Mouse (Mus musculus) frontal cortex, postnatal 36 days (tissue): ENCODE measurements around the gene Dgkb.
A peak's percentile ranks its signal among the peaks of the same experiment; 100 is the strongest.

ENCODE experiments used
- DNase-seq, 2 experiments: peaks; one replicate each; pipeline ENCODE4 v3.0.0; 2022; ENCODE audit warnings: low spot score in 2 of 2

The Dgkb gene

DNA sequence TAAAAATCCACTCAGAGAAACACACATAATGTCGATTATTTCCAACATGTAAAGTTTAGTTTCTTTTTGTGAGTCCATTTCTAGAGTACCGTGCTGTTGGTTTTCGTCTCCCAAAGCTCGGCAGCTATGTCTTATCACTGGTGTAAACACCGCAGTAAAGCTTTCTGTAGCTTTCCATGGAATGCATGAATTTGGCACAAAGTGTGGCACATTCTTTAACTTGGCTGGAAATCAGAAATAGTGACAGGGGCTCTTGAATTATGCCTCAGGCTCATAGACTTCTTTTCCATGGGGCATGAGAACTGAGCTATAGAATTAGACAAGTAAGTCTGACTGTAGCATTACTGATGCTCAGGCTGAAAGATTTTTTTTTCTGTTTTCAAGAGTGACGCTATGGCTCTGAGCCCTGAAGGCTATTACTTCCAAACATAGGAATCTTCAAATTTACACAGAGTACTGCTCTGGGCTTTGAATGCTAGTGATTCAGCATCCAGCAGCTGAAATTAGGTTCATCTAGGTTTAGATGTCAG lies 179.0 kb downstream of the Dgkb start:
- DNase-seq: no peak

- no peak for DNase-seq
These were observed 200.1 kb downstream of the Dgkb start for GRCm38 (mm10) chr12:38017674-38018073.

GRCm38 (mm10) chr12:38047256-38047655 lies 229.7 kb downstream of the Dgkb start:
- DNase-seq: no peak

- DNase-seq: no peak
These were observed 270.7 kb downstream of the Dgkb start for GRCm38 (mm10) chr12:38088224-38088623.

- no peak for DNase-seq
These were observed 294.4 kb downstream of the Dgkb start for GRCm38 (mm10) chr12:38111928-38112327.

DNA sequence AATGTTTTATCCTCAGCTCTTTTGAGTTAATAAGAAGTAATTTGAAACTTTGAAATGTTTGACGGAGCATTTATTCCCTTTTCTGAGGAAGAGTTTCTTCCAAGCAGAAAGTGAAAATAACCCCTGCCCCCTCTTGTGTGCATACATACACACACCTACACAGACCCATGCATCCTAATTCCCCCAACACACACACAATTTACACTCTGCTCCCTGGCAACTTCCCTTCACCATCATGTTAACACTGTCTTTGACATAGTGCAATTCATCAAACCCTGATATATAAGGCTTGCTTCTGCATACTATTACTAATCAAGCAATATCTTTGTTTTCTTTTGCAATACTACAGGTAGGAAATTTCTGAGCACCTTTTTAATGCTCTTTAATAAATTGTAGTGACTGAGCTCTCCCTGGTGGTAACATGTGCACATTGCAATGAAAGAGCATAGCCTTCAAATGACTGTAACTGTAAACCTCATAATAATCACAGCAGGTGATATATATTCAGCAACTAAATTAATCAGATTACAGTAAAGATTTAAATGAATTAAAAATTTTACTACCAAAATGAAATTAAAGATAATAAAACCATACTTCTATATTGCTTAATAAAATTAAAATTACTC lies 297.6 kb downstream of the Dgkb start:
- DNase-seq: peak in 1 of 2 experiments; percentile 24

- no peak for DNase-seq
These were observed 306.0 kb downstream of the Dgkb start for GRCm38 (mm10) chr12:38123524-38123923.

DNA sequence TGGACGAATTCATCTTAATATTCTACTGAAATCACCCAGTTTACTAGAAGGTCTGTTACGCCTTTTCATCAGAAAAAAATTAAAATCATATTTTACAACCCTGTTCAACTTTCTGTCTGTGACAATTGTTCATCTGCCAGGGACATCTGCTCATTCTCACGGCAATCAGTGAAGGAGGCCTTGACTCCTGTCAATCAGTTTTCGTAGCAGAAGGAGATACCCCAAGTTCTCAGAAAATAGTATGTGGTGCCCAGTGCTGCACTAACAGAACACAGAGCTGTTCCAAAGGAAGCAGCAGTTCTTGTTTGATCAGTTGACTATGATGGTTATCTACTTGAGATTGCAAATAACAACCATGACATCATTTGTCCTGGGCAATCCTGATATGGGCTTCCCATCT lies 307.8 kb downstream of the Dgkb start:
- DNase-seq: no peak

- DNase-seq: peak in 1 of 2 experiments; percentile 43
These were observed 312.8 kb downstream of the Dgkb start for GRCm38 (mm10) chr12:38130209-38130915.

GRCm38 (mm10) chr12:38136379-38136778 lies 318.9 kb downstream of the Dgkb start:
- no peak for DNase-seq

DNA sequence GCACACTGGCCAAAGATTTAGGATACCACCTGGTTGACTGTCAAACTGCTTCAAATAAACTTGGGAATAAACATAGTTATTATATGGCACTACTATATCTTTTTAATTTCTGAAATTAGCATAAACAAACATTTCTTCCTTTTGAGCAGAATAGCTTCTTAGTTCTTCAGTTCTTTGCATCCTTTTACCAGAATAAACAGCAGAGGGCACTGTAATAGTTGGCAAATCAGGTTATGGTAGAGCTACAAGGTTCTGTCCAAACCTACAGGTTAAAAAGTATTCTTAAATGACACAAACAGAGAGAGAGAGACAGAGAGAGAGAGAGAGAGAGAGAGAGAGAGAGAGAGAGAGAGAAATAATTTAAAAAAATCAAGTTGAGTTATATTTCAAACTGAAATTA lies 322.5 kb downstream of the Dgkb start:
- no peak for DNase-seq

GRCm38 (mm10) chr12:38232665-38233064 lies 415.1 kb downstream of the Dgkb start:
- DNase-seq: no peak

DNA sequence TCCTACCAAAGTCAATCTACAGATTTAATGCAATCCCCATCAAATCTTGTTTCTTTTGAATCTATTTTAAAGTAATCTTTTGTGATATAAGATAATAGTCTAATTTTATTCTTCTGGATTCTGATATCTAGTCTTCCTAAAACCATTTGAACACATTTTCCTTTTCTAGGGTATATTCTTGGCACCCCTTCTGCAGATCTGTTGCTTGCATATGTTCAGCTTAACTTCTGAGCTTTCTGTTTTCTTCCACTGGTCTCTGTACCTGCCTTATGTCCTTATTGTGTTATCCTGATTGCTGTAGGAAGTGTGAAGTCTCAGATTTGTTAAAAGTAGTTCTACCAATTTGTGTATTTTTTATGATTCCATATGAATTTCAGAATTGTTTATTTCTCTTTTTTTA lies 451.3 kb downstream of the Dgkb start:
- DNase-seq: no peak

DNA sequence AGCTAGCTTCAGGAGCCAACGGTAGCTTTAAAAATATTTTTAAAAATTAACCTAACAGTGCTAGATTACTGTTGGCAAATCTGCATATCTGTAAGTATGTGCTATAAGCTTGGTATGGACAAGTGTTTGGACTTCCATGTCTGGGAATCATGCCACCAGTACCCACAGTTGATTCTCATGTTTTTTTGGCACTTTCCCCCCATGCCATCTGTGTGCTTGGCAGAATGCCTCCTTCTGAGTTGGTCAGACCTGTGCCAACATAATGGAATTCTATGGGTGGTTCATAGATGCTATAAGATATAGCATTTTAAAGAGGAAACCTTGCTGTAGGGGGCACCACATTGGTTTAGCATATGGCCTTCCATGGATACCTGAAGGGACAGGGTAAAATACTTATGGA lies 484.0 kb downstream of the Dgkb start:
- DNase-seq: peak; percentile 68 to 74

GRCm38 (mm10) chr12:38303841-38304240 lies 486.3 kb downstream of the Dgkb start:
- no peak for DNase-seq

- no peak for DNase-seq
These were observed 486.7 kb downstream of the Dgkb start for GRCm38 (mm10) chr12:38304245-38304644.

- DNase-seq: no peak
These were observed 492.4 kb downstream of the Dgkb start for GRCm38 (mm10) chr12:38309885-38310284.

DNA sequence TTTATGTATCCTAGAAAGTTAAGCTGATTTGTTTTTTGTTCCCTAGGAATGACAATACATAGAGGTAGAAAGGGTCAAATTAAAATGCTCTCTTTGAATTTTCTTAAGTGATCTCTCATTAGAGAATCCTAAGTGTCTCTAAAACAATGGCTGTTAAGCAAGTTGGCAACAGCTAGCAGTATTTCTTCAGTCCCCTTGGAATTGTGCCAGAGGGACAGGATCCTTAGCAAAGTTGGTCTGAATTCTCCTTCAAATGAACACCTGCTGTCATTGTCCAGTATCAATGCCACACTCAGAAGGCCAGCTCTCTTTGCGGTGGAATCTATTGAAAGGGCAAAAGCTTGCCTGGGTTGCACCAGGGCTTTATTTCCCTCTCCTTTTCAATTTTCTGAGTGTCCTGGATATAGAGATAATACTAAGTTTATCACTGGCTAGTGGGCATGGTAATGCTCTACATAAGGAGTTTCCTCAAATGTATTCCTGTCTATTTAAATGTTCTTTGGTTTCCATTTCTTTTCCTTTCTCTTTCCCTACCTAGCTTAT lies 510.3 kb downstream of the Dgkb start:
- no peak for DNase-seq

DNA sequence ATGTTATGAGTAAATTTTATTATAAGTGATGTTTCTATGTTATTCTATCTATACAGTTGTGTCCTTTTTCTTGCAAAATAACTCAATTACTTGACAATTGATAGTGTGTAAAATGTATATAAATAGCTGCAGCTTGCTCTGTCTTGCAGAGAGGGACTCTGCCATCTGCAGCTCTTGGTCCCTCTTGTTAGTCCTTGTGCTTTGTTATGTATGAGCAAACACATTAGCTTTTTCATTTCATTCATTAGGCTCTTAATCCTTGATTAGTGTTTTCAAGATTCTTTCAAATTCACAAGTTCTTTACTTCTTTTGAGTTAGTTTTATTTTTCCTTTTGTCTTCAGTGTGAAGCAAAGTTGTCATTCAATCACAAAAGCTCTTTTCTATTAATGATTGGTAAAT lies 511.3 kb downstream of the Dgkb start:
- DNase-seq: no peak

DNA sequence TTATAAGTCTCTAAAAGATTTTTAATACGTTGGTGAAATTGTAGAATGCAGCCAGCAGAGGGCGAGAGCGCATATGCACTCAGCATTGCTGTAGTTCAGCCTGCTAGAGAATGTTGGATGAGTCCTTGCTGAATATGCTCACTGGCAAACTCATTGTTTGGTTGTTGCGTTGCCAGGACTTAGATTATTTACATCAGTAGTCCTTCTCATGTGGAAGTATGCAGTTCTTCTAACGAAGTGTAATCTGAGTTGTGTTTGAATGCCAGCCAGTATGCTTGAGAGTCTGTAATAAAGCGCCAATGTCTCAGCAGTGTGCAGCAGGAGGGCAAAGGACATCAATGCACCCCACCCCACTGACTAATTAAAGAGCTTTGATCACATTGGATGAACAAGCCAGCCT lies 525.1 kb downstream of the Dgkb start:
- DNase-seq: peak; percentile 47 to 72

- DNase-seq: no peak
These were observed 535.0 kb downstream of the Dgkb start for GRCm38 (mm10) chr12:38352481-38352880.

DNA sequence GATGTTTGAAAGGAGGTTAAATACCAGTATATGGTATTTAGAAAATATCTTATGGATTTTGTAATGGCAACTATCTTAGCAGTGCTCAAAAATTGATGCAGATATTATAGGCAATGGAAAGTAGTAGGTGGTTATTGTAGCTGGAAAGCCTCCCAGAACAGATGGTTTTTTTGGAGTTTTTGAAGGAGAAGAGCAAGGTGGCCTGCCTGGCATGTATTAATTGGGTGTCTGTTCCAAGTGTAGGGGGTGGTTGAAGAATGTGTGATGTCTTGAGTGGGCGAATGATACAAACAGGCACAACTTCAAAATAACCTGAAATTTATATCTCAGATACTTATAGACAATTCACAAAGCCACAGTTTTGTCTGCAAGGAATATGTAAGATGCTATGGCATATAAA lies 538.9 kb downstream of the Dgkb start:
- peak; percentile 11 to 62 for DNase-seq

- no peak for DNase-seq
These were observed 544.0 kb downstream of the Dgkb start for GRCm38 (mm10) chr12:38361491-38361890.
